Mouse (Mus musculus) heart, embryonic 10.5 days (tissue): ENCODE results near the gene Rpl4. TPM values are rescaled to one million over a fixed set of nuclear protein-coding genes. Genes with fewer than 3 reads are reported as not detected.

Experiments
- DNase-seq: peaks from one replicate; pipeline ENCODE4 v3.0.0-alpha.2; 2017; ENCODE audit warnings: low spot score
- H3K27ac ChIP-seq: fragments of 300-500 bp; sonication (generic); 2 replicates; pipeline ENCODE4 v1.5.1; 2016; ENCODE audit warnings: mild to moderate bottlenecking
- H3K27me3 ChIP-seq: fragments of 300-500 bp; sonication (generic); 2 replicates; pipeline ENCODE4 v1.6.1; 2016; ENCODE audit warnings: mild to moderate bottlenecking; ENCODE audit not compliant: poor library complexity, insufficient read depth, severe bottlenecking
- H3K36me3 ChIP-seq: fragments of 300-500 bp; sonication (generic); 2 replicates; pipeline ENCODE4 v1.6.1; 2016; ENCODE audit warnings: mild to moderate bottlenecking, moderate library complexity
- H3K4me1 ChIP-seq: fragments of 300-500 bp; sonication (generic); 2 replicates; pipeline ENCODE4 v1.6.1; 2016; ENCODE audit warnings: mild to moderate bottlenecking
- H3K4me3 ChIP-seq: fragments of 300-500 bp; sonication (generic); 2 replicates; pipeline ENCODE4 v1.5.1; 2016; ENCODE audit warnings: mild to moderate bottlenecking, moderate library complexity
- H3K9me3 ChIP-seq: fragments of 300-500 bp; sonication (generic); 2 replicates; pipeline ENCODE4 v1.6.1; 2016; ENCODE audit warnings: mild to moderate bottlenecking, moderate library complexity
- WGBS: fragments of 180-500 bp; shearing (Covaris S2); methylation state at CpG from one replicate; pipeline ENCODE4 v1.1.7; 2016; 5-methylcytosine and 5-hydroxymethylcytosine counted together
- polyA plus RNA-seq: library from polyadenylated mRNA; unstranded; fragments of >200 nt; fragmentation: Nextera tagmentation; extraction: Ambion mirVana; gene quantifications from 2 replicates; pipeline ENCODE4 v1.2.1, GENCODE M21; 2016

Gene Rpl4
- polyA plus RNA-seq, 1 experiment from 2014 or later: 1,151 TPM

GRCm38 (mm10) chr9:64202866-64203265 lies 29.7 kb downstream of the Rpl4 start:
- no peaks in the 10 kb centered on the region for H3K27me3 ChIP-seq
- H3K4me3 ChIP-seq: no peak overlapping the region
- H3K27ac ChIP-seq: no peak overlapping the region
- no peak for DNase-seq
- peaks cover 55% of the 10 kb centered on the region for H3K36me3 ChIP-seq
- no peaks in the 10 kb centered on the region for H3K9me3 ChIP-seq
- peaks cover 9% of the 10 kb centered on the region for H3K4me1 ChIP-seq

GRCm38 (mm10) chr9:64207509-64208084 lies 34.4 kb downstream of the Rpl4 start:
- H3K36me3 ChIP-seq: peaks cover 75% of the 10 kb centered on the region
- 80% methylated on average over 3 of the region's 3 CpGs for WGBS
- H3K27me3 ChIP-seq: no peaks in the 10 kb centered on the region
- no peak overlapping the region for H3K4me3 ChIP-seq
- H3K27ac ChIP-seq: no peak overlapping the region
- no peaks in the 10 kb centered on the region for H3K4me1 ChIP-seq
- H3K9me3 ChIP-seq: no peaks in the 10 kb centered on the region
- DNase-seq: no peak

GRCm38 (mm10) chr9:64214452-64214851 lies 41.3 kb downstream of the Rpl4 start:
- DNase-seq: no peak
- Histone ChIP-seq H3K4me3 (no peak overlapping the region), H3K27me3 (no peaks in the 10 kb centered on the region), H3K36me3 (peaks cover 40% of the 10 kb centered on the region), H3K27ac (no peak overlapping the region), H3K9me3 (no peaks in the 10 kb centered on the region), H3K4me1 (peaks cover 19% of the 10 kb centered on the region)
- WGBS: 86% methylated on average over 17 of the region's 17 CpGs

- H3K4me3 ChIP-seq: no peak overlapping the region
- H3K27me3 ChIP-seq: no peaks in the 10 kb centered on the region
- H3K4me1 ChIP-seq: peaks cover 26% of the 10 kb centered on the region
- no peak for DNase-seq
- no peaks in the 10 kb centered on the region for H3K9me3 ChIP-seq
- WGBS: 67% methylated on average over 4 of the region's 4 CpGs
- no peak overlapping the region for H3K27ac ChIP-seq
- peaks cover 25% of the 10 kb centered on the region for H3K36me3 ChIP-seq
Observed at GRCm38 (mm10) chr9:64216090-64216489, 42.9 kb downstream of the Rpl4 start.

DNA sequence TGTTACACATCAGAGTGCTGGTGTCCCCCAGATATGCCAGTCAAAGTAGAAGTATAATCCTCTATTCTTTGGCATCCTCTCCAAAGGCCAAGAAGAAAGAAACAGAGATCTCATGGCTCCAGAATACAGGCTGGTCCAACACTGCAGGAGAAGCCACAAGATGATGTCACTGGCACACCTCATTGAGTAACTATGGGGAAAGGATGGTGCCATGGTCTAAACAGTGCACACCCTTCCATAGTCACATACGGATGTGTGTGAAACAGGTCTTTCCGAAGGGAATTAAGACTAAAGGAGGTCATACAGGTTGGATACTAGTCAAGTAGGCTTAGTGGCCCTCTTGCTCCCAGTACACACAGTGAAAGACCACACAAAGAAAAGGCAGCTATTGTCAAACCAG lies 43.5 kb downstream of the Rpl4 start:
- H3K36me3 ChIP-seq: peaks cover 20% of the 10 kb centered on the region
- no peak overlapping the region for H3K4me3 ChIP-seq
- H3K27me3 ChIP-seq: no peaks in the 10 kb centered on the region
- 88% methylated on average over 2 of the region's 2 CpGs for WGBS
- DNase-seq: no peak
- no peaks in the 10 kb centered on the region for H3K9me3 ChIP-seq
- H3K4me1 ChIP-seq: peaks cover 26% of the 10 kb centered on the region
- H3K27ac ChIP-seq: no peak overlapping the region

DNA sequence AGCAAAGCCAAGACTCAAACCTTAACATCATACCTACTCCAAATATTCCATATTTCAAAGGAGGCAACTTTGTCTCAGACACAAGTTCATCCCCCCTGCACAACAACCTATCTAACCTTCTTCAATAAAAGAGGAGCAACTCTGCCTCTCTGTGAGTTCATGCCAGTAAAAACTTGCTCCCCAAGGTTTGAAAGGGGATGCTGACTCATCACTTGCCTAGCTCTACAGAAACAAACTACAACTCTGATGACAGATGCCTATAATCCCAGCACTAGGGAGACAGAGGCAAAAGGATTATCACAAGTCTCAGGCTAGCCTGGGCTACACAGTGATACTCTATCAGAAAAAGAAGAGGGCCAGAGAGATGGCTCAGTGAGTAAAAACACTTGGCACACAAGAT lies 44.7 kb downstream of the Rpl4 start:
- Histone ChIP-seq H3K27me3 (no peaks in the 10 kb centered on the region), H3K4me1 (peaks cover 28% of the 10 kb centered on the region), H3K4me3 (no peak overlapping the region), H3K36me3 (peaks cover 8% of the 10 kb centered on the region), H3K9me3 (no peaks in the 10 kb centered on the region), H3K27ac (no peak overlapping the region)
- DNase-seq: no peak

GRCm38 (mm10) chr9:64219305-64219704 lies 46.1 kb downstream of the Rpl4 start:
- H3K9me3 ChIP-seq: no peaks in the 10 kb centered on the region
- H3K27me3 ChIP-seq: no peaks in the 10 kb centered on the region
- 75% methylated on average over 1 of the region's 1 CpGs for WGBS
- H3K4me3 ChIP-seq: no peak overlapping the region
- DNase-seq: no peak
- H3K4me1 ChIP-seq: peaks cover 28% of the 10 kb centered on the region
- H3K27ac ChIP-seq: no peak overlapping the region
- H3K36me3 ChIP-seq: peaks cover 6% of the 10 kb centered on the region

- no peaks in the 10 kb centered on the region for H3K27me3 ChIP-seq
- 85% methylated on average over 10 of the region's 10 CpGs for WGBS
- no peak for DNase-seq
- H3K4me3 ChIP-seq: no peak overlapping the region
- H3K9me3 ChIP-seq: no peaks in the 10 kb centered on the region
- peaks cover 32% of the 10 kb centered on the region for H3K4me1 ChIP-seq
- H3K36me3 ChIP-seq: peaks cover 3% of the 10 kb centered on the region; the same call in 1 of the 2 replicates
- no peak overlapping the region for H3K27ac ChIP-seq
Observed at GRCm38 (mm10) chr9:64219772-64220420, 46.7 kb downstream of the Rpl4 start.

GRCm38 (mm10) chr9:64220603-64221002 lies 47.4 kb downstream of the Rpl4 start:
- DNase-seq: no peak
- 71% methylated on average over 1 of the region's 1 CpGs for WGBS
- Histone ChIP-seq H3K27ac (no peak overlapping the region), H3K9me3 (no peaks in the 10 kb centered on the region), H3K4me3 (no peak overlapping the region), H3K27me3 (no peaks in the 10 kb centered on the region), H3K36me3 (peaks cover 3% of the 10 kb centered on the region; the same call in 1 of the 2 replicates), H3K4me1 (peaks cover 38% of the 10 kb centered on the region)

- Histone ChIP-seq H3K4me3 (no peak overlapping the region), H3K9me3 (no peaks in the 10 kb centered on the region), H3K4me1 (peaks cover 40% of the 10 kb centered on the region), H3K27ac (no peak overlapping the region), H3K36me3 (peaks cover 3% of the 10 kb centered on the region; the same call in 1 of the 2 replicates), H3K27me3 (no peaks in the 10 kb centered on the region)
- DNase-seq: no peak
- WGBS: 91% methylated on average over 4 of the region's 4 CpGs
Observed at GRCm38 (mm10) chr9:64221480-64221879, 48.3 kb downstream of the Rpl4 start.

DNA sequence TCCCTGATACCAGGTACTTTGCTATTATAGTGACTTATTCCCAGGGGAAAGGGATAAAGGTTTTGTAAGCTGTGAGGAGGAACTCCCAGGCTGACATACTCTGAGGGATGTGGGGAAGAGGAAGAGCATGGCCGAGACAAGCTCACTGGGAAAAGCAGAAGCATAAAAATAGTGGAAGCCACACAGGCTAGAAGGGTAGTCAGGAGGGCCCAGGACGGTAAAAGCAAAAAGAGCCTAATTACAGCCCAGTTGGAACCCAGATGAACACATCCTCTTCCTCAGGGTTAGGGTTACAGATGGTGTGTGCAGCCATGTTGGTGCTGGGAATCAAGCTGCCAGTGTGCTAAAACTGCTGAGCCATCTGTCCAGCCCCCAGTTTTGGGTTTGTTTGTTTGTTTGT lies 48.9 kb downstream of the Rpl4 start:
- Histone ChIP-seq H3K4me1 (peaks cover 38% of the 10 kb centered on the region), H3K27me3 (no peaks in the 10 kb centered on the region), H3K36me3 (peaks cover 3% of the 10 kb centered on the region; the same call in 1 of the 2 replicates), H3K9me3 (no peaks in the 10 kb centered on the region), H3K4me3 (no peak overlapping the region), H3K27ac (no peak overlapping the region)
- 79% methylated on average over 2 of the region's 2 CpGs for WGBS
- no peak for DNase-seq

DNA sequence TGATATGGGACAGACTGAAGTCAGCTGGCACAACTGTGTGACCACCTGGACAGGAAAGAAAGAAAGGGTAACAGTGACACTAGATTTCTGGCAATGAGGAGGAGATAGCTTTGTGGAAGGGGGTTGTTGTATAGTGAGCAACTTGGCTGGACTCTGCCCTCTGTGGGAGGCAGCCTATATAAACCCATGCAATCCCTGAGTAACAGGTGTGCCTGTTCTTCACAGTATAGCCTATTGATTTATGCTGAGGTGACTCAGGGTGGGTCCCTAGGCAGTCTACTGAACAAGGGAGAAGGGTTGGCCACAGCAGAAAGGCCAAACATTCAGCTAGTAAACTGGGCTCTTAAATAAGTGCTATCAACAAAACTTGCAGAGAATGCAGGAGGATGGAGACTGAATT lies 52.6 kb downstream of the Rpl4 start:
- peaks cover 3% of the 10 kb centered on the region; the same call in 1 of the 2 replicates for H3K36me3 ChIP-seq
- H3K4me3 ChIP-seq: no peak overlapping the region

DNA sequence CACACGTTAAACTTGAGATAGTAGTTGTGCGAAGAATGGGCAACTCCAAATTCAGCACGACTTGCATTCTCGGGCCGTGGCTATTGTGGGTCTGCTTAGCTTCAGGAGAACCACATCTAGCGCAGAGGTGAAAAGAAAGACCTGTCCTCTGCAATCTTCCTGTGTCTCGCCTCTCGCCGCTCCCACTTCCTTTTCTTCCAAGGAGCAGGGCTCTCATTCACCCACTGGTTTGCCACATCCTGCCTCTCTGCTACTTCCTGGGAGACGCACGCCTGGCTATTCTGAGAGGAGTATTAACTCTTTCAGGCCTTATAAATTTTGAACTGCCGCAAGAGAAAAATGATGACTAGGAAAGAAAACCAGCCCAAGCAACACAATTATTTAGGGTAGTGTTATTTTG lies 54.6 kb downstream of the Rpl4 start:
- Histone ChIP-seq H3K4me1 (peaks cover 49% of the 10 kb centered on the region), H3K9me3 (no peaks in the 10 kb centered on the region), H3K27ac (no peak overlapping the region), H3K36me3 (peaks cover 3% of the 10 kb centered on the region; the same call in 1 of the 2 replicates), H3K27me3 (no peaks in the 10 kb centered on the region), H3K4me3 (no peak overlapping the region)
- WGBS: 61% methylated on average over 12 of the region's 12 CpGs
- no peak for DNase-seq

More for the DNA sequence above, 52.6 kb downstream of the Rpl4 start:
- Histone ChIP-seq H3K27me3 (no peaks in the 10 kb centered on the region), H3K27ac (no peak overlapping the region), H3K9me3 (no peaks in the 10 kb centered on the region), H3K4me1 (peaks cover 32% of the 10 kb centered on the region)
- DNase-seq: no peak
